Mouse (Mus musculus): ENCODE measurements around the gene Ap2a2. TPM values are rescaled to one million over a fixed set of nuclear protein-coding genes. Genes with fewer than 3 reads are reported as not detected.
"Not testable (repeated sequence)": the region's sequence is repeated elsewhere in the genome, so short reads cannot be mapped to it uniquely, and the experiment has no call there.

The Ap2a2 gene
- polyA plus RNA-seq, 1 experiment: not detected

DNA sequence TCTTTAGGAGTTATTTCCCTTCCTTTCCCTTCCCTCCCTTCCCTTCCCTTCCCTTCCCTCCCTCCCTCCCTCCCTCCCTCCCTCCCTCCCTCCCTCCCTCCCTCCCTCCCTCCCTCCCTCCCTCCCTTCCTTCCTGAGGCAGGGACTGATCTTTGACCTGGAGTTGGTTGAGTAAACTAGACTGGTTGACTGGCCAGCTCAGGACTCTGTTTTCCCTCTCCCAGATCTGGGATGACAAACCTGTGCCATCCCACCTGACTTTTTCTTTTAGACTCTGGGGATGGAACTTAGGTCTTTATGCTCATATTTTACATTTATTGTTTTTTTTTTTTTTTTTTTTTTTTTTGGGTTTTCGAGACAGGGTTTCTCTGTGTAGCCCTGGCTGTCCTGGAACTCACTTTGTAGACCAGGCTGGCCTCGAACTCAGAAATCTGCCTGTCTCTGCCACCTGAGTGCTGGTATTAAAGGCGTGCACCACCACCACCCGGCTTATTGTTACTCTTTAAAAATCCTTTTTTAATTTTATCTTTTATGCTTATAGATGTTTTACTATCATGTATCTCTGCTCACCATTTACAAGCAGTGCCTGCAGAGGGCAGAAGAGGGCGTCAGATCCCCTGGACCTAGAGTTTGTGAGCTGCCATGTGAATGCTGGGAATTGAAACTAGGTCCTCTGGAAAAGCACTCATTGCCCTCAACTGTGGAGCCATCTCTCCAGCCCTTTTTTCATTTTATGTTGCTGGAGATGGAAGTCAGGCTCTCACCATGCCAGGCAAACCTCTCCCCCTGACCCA is 22.3 kb downstream of the Ap2a2 start:
- 83% methylated on average over 5 of the region's 5 CpGs for WGBS
- Histone ChIP-seq H3K27ac (ENCODE audit: insufficient read depth, low read depth, low read length) (no peak overlapping the region), H3K4me3 (ENCODE audit: insufficient read depth, low read depth, low read length) (no peak overlapping the region), H3K4me1 (ENCODE audit: control insufficient read depth, insufficient read depth, low read length) (peaks cover 7% of the 10 kb centered on the region; the same call in 1 of the 2 replicates)
- TF ChIP-seq POLR2A (IDR thresholded peaks at IDR 0.05; ENCODE audit: insufficient read depth, low read depth, low read length): no peak

DNA sequence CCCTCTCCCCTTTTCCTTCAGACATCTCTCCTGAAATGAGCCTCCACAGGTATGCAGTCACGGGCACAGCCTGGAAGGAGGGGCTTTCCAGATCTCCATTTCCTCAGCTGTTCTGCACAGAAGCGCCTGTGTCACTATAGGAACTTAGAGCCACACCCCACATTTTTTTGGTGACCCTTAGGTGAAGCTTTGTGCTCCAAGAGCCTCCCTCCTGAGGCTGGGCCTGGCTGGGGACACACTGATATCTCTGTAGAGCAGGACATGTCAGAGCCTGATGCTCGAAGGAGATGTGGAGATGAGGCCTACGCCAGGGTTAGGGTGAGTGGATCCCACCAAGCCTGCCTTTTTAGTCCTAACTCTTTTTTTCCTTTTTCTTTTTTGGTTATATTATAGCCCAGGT is 23.3 kb downstream of the Ap2a2 start:
- Histone ChIP-seq H3K4me3 (ENCODE audit: insufficient read depth, low read depth, low read length) (no peak overlapping the region), H3K27ac (ENCODE audit: insufficient read depth, low read depth, low read length) (no peak overlapping the region)
- WGBS: 87% methylated on average over 4 of the region's 4 CpGs

DNA sequence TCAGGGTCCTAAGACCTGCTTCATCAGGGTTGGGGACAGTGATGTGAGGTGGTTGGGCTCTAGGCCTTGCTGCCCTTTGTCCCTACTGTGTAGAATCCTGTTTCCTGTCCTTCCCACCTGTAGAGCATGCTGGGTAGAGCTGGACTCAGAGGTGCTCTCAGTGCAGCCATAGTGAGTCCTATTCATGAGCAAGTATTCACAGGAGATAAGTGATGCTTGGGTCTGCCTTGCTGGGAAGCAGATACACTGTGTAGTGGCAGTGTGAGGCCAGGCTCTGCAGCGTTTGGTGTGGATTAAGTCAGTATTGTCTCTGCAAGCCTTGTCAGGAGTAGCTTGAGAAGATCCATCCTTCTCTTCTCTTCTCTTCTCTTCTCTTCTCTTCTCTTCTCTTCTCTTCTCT is 23.9 kb downstream of the Ap2a2 start:
- H3K4me1 ChIP-seq (ENCODE audit: control insufficient read depth, insufficient read depth, low read length): peaks cover 7% of the 10 kb centered on the region; the same call in 1 of the 2 replicates
- TF ChIP-seq POLR2A (IDR thresholded peaks at IDR 0.05; ENCODE audit: insufficient read depth, low read depth, low read length) (no peak), CTCF (IDR thresholded peaks at IDR 0.05; ENCODE audit: insufficient read depth, low read depth, low read length) (no peak)
- WGBS: 93% methylated on average over 1 of the region's 1 CpGs

More for the DNA sequence above, 23.3 kb downstream of the Ap2a2 start:
- TF ChIP-seq POLR2A (IDR thresholded peaks at IDR 0.05; ENCODE audit: insufficient read depth, low read depth, low read length) (no peak), CTCF (IDR thresholded peaks at IDR 0.05; ENCODE audit: insufficient read depth, low read depth, low read length) (no peak)
- peaks cover 7% of the 10 kb centered on the region; the same call in 1 of the 2 replicates for H3K4me1 ChIP-seq (ENCODE audit: control insufficient read depth, insufficient read depth, low read length)

DNA sequence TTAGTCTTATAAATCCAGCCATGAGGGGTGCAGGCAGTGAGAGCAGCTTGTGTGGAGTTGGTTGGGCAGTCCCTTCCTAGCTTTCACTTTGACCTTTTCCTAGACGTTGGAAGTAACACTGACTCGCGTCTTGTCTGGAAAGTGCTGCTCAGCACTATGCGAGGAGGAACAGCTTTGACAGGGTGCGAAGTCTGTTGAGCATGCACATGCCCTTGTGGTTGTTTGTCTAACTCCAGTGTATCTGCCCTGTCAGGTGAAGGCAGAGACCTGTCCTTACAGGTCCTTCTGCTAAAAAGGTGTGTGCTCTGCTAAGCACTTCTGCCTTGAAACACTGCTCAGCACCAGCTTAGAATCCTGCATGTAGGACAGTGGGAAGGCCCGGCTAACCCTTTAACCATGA is 26.9 kb downstream of the Ap2a2 start:
- 80% methylated on average over 6 of the region's 6 CpGs for WGBS
- TF ChIP-seq POLR2A (IDR thresholded peaks at IDR 0.05; ENCODE audit: insufficient read depth, low read depth, low read length) (no peak), CTCF (IDR thresholded peaks at IDR 0.05; ENCODE audit: insufficient read depth, low read depth, low read length) (no peak)

More for the DNA sequence above, 23.9 kb downstream of the Ap2a2 start:
- Histone ChIP-seq H3K27ac (ENCODE audit: insufficient read depth, low read depth, low read length) (no peak overlapping the region), H3K4me3 (ENCODE audit: insufficient read depth, low read depth, low read length) (no peak overlapping the region)

DNA sequence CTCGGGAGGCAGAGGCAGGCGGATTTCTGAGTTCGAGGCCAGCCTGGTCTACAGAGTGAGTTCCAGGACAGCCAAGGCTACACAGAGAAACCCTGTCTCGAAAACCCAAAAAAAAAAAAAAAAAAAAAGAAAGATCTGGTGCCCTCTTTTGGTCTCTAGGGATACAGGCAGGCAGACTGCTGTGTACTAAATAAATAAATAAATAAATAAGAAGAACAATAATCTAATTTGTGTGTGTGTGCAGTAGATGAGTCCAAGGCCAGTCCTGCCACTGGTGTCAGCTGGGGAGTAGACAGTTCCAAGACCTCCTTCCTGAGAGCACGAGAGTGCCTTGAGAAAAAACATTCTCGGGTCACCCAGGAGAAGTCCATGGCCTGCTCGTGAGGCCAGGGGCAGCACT is 28.3 kb downstream of the Ap2a2 start:
- H3K27ac ChIP-seq (ENCODE audit: insufficient read depth, low read depth, low read length); H3K4me1 ChIP-seq (ENCODE audit: control insufficient read depth, insufficient read depth, low read length); H3K4me3 ChIP-seq (ENCODE audit: insufficient read depth, low read depth, low read length): not testable (repeated sequence)
- WGBS: 95% methylated on average over 6 of the region's 7 CpGs

More for the DNA sequence above, 26.9 kb downstream of the Ap2a2 start:
- Histone ChIP-seq H3K27ac (ENCODE audit: insufficient read depth, low read depth, low read length) (no peak overlapping the region), H3K4me3 (ENCODE audit: insufficient read depth, low read depth, low read length) (no peak overlapping the region), H3K4me1 (ENCODE audit: control insufficient read depth, insufficient read depth, low read length) (peaks cover 4% of the 10 kb centered on the region; the same call in 1 of the 2 replicates)

DNA sequence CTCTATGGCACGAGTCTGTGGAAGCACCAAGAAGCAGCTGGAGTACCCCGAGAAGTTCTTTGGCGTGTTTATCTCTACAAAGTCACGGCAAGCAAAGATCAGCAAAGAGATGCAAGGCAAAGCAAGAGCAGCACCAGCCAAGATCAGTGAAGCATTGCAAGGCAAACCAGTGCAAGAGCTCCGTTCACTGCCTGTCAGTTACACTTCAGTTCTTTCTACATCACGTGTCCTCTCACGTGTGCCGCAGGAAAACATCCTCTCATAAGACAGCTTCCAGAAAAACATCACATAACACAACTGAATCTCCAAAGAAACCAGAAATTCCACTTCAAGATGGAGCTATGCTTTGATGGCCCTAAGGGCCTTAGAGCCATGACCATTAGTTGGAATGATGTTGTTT is 29.0 kb downstream of the Ap2a2 start:
- Histone ChIP-seq H3K4me3 (ENCODE audit: insufficient read depth, low read depth, low read length) (no peak overlapping the region), H3K27ac (ENCODE audit: insufficient read depth, low read depth, low read length) (no peak overlapping the region), H3K4me1 (ENCODE audit: control insufficient read depth, insufficient read depth, low read length) (peaks cover 4% of the 10 kb centered on the region; the same call in 1 of the 2 replicates)
- no peak for TF ChIP-seq CTCF (IDR thresholded peaks at IDR 0.05; ENCODE audit: insufficient read depth, low read depth, low read length)
- no peak for TF ChIP-seq POLR2A (IDR thresholded peaks at IDR 0.05; ENCODE audit: insufficient read depth, low read depth, low read length)
- WGBS: 96% methylated on average over 8 of the region's 8 CpGs

DNA sequence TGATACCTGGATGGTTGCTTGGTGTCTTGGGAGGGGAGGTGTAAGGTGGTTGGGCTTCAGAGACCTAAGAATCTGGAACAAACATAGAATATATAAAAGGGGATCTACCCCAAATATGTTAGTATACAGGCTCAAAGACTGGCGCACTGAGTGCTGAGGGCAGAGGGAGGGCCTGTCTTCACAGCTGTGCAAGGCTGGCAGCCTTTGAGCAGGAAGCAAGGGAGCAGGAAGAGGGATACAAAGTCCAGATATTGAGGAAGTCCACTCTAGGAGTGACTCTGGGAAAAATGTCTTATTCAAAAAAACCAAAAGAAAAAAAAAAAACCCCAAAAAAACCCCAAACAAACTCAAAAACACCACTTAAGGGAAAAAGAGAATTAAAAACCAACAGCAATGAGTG is 30.1 kb downstream of the Ap2a2 start:
- Histone ChIP-seq H3K4me1 (ENCODE audit: control insufficient read depth, insufficient read depth, low read length) (peaks cover 4% of the 10 kb centered on the region; the same call in 1 of the 2 replicates), H3K27ac (ENCODE audit: insufficient read depth, low read depth, low read length) (no peak overlapping the region), H3K4me3 (ENCODE audit: insufficient read depth, low read depth, low read length) (no peak overlapping the region)
- no peak for TF ChIP-seq CTCF (IDR thresholded peaks at IDR 0.05; ENCODE audit: insufficient read depth, low read depth, low read length)
- no peak for TF ChIP-seq POLR2A (IDR thresholded peaks at IDR 0.05; ENCODE audit: insufficient read depth, low read depth, low read length)
- WGBS: 83% methylated on average over 1 of the region's 1 CpGs

DNA sequence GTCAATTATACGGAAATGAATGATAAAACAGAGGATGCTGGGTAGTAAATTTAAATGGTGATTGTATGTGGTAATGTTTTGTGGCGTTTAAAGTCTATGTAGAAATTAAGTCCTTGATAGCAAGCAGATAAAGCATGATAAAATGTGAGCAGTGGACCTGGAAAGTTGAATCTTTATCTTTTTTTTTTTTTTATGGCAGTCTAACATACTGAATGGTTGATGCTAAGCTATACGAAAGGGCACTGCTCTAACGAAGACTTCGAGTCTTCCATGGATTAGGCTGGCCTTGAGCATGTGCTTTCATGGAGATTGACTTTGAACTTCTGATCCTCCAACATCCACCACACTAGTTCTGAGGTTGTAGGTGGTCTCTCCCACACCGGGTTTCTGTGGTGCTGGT is 31.1 kb downstream of the Ap2a2 start:
- H3K4me3 ChIP-seq (ENCODE audit: insufficient read depth, low read depth, low read length): no peak overlapping the region
- H3K4me1 ChIP-seq (ENCODE audit: control insufficient read depth, insufficient read depth, low read length): no peaks in the 10 kb centered on the region
- H3K27ac ChIP-seq (ENCODE audit: insufficient read depth, low read depth, low read length): no peak overlapping the region
- no peak for TF ChIP-seq CTCF (IDR thresholded peaks at IDR 0.05; ENCODE audit: insufficient read depth, low read depth, low read length)
- no peak for TF ChIP-seq POLR2A (IDR thresholded peaks at IDR 0.05; ENCODE audit: insufficient read depth, low read depth, low read length)
- WGBS: 93% methylated on average over 6 of the region's 6 CpGs

DNA sequence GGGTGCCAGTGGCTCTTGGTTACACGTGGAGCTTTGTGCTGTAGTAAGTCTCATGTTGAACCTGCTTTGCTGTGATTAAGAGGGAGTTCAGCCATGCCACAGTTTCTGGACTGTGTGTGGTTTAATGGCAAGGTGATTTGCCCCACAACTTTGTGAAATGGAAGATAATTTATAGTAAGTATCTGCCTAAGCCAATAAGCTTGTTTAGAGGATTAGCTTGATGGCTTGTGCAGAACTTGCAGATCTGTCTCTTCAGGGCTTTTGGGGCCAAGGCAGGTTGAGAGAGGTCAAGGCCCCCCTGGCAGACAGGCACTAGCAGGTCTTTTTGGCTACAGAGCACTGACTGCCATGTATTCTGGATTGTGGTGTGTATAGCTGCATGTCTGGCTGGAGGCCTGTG is 35.0 kb downstream of the Ap2a2 start:
- H3K4me3 ChIP-seq (ENCODE audit: insufficient read depth, low read depth, low read length): no peak overlapping the region
- WGBS: 81% methylated on average over 1 of the region's 1 CpGs
- H3K4me1 ChIP-seq (ENCODE audit: control insufficient read depth, insufficient read depth, low read length): no peaks in the 10 kb centered on the region
- H3K27ac ChIP-seq (ENCODE audit: insufficient read depth, low read depth, low read length): no peak overlapping the region
- TF ChIP-seq POLR2A (IDR thresholded peaks at IDR 0.05; ENCODE audit: insufficient read depth, low read depth, low read length) (no peak), CTCF (IDR thresholded peaks at IDR 0.05; ENCODE audit: insufficient read depth, low read depth, low read length) (no peak)

All from olfactory bulb, adult 2 months (tissue).